Mouse (Mus musculus) megakaryocyte, embryonic 14.5 days (primary cell): Measurements from ENCODE around the gene Arhgap15.

Experiments
- FLI1 ChIP-seq: IDR thresholded peaks from 2 replicates; pipeline ENCODE4 v1.6.1; 2012; ENCODE audit warnings: low read length, inconsistent platforms, mixed read lengths
- GATA1 ChIP-seq: IDR thresholded peaks from 3 replicates; pipeline ENCODE4 v1.6.1; 2012; ENCODE audit warnings: mixed read lengths, low read length, inconsistent platforms, borderline replicate concordance

GRCm38 (mm10) chr2:43851195-43851594 is 102.6 kb downstream of the Arhgap15 start:
- TF ChIP-seq GATA1 (no peak), FLI1 (no peak)
